Mouse (Mus musculus) cerebellum, postnatal 36 days (tissue): ENCODE measurements around the gene Ugt1a6b.
"Not testable (repeated sequence)": the region's sequence is repeated elsewhere in the genome, so short reads cannot be mapped to it uniquely, and the experiment has no call there.

ENCODE experiments used
- DNase-seq, 2 experiments: peaks; one replicate each; pipeline ENCODE4 v3.0.0; 2021 to 2022; ENCODE audit warnings: mixed read lengths in 2 of 2

The Ugt1a6b gene

DNA sequence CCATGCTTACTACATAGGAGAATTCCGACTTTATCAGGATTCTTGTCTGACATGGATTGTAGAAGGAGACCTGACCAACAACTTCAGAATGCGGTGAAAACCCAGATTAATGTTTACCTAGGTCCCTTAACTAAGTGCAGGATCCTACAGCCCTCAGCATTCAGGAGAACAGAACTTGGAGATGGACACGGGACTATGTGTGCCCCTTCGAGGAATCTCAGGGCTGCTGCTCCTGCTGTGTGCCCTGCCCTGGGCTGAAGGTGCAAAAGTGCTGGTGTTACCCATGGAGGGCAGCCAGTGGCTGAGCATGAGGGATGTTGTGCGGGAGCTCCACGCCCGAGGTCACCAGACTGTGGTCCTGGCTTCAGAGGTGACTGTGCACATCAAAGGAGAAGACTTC is 97.4 kb downstream of the Ugt1a6b start, which contains the start of gene Ugt1a2:
Gene Ugt1a2 (plus strand): TSS at position 146 of the 400 bp plus-strand sequence.
- no peak for DNase-seq

DNA sequence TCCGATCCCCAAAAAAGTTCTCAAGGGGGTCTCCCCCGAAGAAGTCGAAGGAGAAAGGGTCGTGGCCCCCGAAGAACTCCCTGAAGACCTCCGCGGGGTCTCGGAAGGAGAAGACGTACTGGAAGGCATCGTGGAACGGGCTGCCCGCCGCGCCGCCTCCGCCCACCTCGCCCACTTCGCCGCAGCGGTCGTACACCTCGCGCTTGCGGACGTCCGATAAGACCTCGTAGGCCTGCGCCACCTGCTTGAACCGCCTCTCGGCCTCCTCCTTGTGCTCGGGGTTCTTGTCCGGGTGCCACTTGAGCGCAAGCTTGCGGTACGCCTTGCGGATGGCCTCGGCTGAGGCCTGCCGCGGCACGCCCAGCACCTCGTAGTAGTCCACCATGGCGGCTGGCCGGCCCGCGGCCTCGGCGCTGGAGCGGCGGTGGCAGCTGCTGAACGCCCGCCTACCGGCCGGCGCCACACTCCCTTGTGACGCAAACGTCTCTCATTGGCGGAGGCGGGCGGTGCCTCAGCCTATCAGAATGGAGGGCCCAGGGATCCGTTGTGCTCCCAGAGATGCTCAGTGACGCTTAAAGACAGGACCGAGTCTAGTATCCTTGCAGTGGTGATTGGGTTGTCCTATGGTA is 102.4 kb downstream of the Ugt1a6b start, which contains the start of gene Dnajb3:
Gene Dnajb3 (minus strand): TSS at position 489 of the 629 bp plus-strand sequence.
- DNase-seq, result peak; percentile 84 to 87

DNA sequence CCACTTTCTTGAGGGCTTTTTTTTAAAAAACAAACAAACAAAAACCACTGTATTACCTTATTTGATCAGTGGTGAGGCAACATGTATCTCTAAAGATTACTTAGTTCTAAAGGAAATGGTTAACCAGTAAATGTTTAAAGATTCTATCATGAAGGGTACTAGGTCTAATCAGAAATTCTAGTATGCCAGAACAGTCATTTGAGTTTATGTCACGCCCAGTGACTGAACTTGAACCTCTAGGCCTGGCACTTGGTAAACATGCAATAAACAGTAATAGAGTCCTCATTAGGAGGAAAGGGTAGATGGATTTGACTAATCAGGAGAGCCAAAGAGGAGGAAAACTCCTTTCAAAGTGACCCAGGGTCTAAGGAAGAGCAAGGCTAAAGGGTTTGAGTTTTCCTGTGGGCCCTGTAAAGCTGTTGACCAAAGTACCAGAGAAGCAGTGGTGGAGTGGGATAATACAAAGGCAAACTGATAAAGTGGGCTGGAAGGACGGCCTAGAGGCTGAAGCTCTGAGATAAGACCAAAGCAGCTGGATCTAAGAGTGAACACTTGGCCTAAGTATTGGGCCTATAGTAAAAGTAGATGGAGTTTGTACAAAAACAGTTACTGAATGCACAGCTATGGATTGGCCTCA is 103.9 kb downstream of the Ugt1a6b start:
- DNase-seq, result no peak

DNA sequence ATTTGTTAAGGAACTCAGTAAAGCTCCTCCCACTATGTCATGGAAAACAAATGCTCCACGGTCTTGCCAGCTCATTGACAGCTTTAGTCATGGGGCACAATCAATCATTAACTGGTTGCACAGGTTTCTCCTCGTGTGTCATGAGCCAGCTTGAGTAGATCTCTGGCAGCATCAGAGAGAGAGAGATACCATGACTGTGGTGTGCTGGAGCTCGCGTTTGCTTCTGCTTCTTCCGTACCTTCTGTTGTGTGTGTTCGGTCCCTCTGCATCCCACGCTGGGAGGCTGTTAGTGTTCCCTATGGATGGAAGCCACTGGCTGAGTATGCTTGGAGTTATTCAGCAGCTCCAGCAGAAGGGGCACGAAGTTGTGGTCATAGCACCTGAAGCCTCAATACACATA is 108.8 kb downstream of the Ugt1a6b start, which contains the start of gene Ugt1a1:
Gene Ugt1a1 (plus strand): TSS at position 148 of the 400 bp plus-strand sequence.
- no peak for DNase-seq

DNA sequence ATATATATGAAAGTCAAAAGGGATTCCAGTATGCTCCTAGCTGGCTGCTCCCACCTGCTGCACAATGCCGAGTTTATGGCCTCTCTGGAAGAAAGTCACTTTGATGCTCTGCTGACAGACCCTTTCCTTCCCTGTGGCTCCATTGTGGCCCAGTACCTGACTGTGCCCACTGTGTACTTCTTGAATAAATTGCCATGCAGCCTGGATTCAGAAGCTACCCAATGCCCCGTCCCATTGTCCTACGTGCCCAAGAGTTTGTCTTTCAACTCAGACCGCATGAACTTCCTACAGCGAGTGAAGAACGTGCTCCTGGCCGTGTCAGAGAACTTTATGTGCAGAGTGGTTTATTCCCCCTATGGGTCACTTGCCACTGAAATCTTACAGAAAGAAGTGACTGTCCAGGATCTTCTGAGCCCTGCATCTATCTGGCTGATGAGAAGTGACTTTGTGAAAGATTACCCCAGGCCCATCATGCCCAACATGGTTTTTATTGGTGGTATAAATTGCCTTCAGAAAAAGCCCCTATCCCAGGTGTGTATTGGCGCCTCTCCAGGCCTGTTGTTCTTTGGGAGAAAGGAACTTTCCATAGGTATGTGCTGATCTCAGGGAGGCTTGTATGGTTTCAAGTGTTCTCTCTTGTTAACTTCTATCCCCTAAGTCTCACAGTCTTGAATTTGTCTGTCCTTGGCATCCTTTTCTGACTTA is 109.4 kb downstream of the Ugt1a6b start:
- no peak for DNase-seq

DNA sequence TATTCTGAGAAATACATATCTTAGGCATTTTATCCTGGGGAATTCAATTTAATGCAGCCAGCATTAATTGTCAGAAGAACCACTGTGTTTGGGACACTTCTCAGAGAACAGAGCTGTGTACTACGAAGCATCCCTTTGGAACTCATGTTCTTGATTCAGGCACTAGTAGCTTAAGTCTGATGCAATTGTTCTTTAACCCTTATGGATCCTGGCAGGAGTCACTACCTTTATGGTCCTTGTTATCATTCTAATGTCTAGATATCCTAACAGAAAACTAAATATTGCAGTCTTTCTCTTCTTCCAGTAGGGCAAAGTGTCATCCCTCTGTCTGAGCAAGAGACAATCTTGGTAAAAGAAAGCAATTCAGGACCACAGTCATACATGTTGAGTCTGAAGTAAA is 110.0 kb downstream of the Ugt1a6b start:
- no peak for DNase-seq

DNA sequence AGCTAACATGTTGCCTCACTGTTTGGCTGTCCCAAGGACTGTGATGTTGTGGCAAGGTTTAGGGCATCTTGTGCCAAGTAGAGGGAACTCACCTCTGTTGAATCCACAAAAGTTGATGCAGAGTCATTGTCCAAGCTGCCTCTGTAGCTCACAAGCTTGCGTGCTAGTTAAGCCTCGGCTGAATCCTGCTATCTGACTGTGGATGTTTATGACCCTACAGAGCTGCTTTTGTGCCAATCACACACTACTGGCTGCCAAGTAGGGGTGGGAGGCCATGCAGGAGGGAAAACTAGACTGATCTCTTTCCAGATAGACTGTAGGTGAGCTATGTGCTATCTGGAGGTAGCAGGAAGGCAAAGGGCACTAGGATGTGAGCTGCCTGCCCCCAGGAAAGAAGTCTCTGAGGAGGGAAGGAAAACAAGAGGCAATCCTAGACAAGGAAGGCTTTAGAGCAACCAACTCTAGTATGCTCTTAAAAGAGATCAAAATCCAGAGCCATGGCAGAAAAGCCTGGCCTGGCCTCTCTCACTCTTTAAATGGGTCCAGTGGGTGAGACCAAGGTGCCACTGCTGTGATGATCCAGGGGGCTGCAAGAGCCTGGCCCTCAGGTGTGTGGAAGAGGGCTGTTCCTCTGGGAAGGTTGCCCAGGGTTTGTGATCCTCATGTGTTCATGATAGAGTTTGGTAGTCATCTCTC is 110.9 kb downstream of the Ugt1a6b start:
- DNase-seq, result no peak

DNA sequence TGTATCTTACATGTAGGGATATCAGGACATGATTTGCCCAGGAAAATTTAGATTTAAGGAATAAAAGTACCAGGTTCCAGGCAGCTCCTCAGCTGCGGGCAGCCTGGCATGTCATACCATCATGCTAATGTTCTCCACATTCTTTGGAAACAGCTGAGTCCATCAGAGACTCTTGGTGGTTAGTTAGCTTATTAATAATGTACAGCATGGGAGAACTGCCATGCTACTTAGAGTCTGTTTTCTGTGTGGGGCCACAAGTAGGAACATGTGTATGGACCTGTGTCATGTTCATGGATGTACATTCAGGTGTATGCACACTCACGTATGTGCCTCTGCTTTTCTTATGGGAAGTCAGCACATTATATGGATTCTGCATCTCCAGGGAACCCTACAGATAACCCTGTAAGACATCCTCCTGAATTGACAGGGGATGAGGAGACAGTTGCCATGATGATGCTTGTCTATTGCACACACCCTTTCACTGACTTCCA is 111.5 kb downstream of the Ugt1a6b start:
- DNase-seq, result no peak

DNA sequence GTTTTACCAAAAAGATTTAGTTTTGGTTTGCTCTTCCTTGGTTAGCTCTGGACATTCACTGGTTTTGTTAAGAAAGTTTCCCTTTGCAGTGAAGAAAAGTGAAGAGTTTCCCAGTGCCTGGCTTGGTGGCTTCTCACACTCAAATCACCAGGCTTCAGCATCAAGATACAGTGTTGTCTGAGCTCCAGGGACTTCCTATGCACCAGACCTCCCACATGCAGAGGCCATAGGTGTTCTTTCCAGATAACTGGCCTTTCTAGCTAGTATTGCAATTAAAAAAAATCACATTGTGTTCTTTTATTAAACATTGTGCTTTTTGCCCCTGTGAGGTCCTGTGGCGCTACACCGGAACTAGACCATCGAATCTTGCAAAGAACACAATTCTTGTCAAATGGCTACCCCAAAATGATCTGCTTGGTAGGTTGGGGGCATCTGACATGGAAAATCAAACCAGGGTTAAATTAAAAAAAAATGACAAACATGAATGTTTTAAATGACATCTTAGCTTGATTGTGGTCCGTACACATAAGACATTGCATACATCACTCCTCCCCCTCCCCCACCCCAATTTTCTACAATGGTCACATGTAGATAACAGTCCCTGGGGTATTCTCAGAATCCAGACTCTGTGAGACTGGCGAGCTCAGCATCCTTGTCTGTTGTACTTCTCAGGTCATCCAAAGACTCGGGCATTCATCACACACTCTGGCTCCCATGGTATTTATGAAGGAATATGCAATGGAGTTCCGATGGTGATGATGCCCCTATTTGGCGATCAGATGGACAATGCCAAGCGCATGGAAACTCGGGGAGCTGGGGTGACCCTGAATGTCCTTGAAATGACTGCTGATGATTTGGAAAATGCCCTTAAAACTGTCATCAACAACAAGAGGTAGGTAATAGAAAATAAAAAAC is 112.7 kb downstream of the Ugt1a6b start:
- no peak for DNase-seq

DNA sequence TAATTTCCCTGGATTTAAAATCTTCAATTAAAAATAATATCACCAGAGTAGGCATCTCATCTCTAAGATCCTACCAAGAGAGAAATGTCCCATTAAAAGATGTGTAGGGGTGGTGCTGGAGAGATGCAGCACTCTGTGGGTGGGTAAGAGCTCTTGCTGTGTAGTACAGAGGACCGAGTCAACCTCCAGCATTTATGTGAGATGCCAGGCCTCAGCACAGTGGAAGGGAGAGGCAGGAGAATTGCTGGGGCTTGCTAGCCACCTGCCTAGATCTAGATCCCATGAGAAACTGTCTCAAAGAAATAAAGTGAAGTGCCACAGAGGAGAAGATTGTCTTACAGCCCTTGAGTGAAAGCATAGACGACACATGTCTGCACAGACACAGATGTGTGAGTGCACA is 113.5 kb downstream of the Ugt1a6b start:
- no peak for DNase-seq

DNA sequence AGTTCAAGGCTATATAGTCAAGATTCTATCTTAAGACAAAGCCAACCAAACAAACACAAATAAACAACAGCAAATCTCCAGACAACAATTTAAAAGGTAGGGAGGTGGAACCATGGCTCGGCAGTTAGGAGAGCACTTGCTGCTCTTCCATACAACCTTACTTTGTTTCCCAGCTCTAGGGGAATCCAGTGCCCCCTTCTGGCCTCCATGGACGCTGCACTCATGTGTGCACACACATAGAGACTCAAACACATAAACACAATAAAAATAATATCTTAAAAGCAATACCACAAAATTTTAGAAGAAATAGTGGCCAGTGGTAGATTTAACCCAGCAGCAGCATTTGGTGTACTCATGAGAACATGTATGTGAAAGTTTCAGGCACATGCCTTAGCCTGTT is 114.1 kb downstream of the Ugt1a6b start:
- DNase-seq, result no peak

DNA sequence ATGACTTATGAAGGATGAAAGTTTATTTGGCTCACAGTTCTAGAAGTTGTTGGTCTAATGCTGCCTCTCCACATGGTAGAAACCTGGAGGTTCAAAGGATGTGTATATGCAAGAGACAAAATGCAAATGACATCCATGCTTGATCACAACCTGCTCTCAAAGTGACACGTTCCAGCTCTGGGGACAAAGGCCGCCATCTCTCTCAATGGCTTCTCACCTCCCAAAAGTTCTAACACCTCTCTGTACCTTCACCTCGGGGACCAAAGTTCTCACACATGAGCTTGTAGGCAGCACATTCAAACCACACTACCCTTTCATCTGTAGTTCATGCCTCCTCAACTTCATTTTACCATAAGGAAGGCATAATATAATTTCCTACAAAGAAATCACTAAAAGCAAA is 114.5 kb downstream of the Ugt1a6b start:
- no peak for DNase-seq

DNA sequence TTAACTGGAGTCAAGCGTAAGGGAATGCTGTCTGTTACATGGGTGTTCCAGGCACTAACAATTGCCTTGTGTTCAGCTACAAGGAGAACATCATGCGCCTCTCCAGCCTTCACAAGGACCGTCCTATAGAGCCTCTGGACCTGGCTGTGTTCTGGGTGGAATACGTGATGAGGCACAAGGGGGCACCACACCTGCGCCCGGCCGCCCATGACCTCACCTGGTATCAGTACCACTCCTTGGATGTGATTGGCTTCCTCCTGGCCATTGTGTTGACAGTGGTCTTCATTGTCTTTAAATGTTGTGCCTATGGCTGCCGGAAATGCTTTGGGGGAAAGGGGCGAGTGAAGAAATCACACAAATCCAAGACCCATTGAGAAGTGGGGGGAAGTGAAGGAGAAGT is 115.0 kb downstream of the Ugt1a6b start:
- no peak for DNase-seq

DNA sequence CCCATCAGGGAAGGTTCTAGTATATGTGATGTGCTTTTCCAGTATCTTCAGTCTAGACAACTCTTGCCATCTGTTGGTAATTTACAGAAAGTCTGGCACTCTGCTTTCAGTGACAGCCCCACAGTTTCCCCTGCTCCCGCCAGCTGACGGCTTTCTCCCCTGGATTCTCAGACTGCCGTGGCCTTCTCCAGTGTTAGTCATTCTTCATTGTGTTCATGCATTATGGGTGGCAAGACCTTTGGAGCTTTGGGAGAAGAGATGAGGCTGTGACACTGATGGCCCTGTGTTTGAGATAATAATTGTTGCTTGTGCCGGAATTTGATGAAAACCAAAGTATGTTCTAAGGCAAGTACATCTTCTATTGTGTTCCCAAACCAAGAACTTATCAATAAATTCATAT is 115.5 kb downstream of the Ugt1a6b start:
- no peak for DNase-seq

DNA sequence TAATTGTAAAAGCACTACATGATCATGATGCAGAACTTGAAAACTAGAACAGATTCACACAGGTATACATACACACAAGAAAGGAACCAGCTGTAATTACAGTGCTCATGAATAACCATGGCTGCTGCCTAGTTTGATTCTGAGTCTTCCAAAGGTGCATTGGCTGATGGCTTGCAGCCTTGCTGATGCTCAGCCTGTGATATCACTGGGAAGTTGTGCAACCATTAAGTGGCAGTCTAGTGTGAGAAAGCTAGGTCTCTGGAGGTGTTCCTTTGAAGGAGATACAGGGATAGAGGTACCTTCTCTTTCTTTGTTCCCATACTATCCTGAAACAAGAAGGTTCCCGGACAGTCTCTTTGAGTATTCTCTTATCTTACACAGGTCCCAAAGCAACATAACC is 116.0 kb downstream of the Ugt1a6b start:
- no peak for DNase-seq

DNA sequence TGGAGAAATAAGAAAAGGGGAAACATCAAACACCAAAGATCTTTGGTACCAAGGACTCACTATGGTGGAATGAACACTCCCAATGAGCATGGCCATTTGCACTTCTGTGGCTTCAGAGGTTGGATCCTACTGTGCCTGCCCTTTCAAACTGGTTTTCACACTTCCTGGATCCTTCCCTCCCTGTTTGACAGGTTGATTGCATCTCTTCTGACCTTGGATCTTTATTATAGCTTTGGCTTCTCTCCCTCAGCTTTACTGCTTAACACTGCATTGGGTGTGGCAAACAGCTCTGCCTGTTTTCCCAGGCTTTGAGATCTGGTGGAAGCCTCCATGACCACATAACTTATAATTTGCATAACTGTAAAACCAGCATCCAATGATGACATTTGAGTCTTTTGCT is 117.3 kb downstream of the Ugt1a6b start:
- DNase-seq, result no peak

DNA sequence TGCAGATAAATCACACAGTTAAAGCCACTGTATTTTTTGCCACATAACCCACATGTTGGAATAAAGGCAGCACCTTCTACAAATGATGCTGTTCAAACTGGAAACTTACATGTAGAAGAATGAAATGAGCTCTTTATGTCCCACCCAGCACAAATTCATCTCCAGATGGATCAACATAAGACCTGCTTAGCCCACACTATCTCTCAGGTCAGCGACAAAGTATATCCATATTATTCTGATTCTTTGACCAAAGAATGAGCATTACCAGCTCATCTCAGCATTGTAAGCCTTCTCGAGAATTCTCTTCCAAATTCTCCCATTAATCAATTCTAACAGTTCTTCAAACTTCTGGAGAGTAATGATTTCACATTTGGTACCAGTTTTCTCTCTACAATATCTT is 119.2 kb downstream of the Ugt1a6b start:
- no peak for DNase-seq

DNA sequence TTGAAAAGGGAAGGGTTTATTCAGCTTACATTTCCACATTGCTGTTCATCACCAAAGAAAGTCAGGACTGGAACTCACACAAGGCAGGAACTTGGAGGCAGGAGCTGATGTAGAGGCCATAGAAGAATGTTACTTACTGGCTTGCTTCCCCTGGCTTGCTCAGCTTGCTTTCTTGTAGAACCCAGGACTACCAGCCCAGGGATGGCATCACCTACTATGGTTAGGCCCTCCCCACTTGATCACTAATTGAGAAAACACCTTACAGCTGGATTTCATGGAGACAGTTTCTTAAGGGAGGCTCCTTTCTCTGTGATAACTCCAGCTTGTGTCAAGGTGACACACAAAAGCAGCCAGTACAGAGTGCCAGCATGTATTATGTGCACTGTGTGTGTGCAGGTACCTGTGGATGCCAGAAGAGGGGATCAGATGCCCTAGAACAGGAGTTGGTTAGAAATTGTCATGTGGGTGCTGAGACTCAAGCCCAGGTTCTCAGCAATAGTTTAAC is 120.0 kb downstream of the Ugt1a6b start:
- not testable (repeated sequence) for DNase-seq

DNA sequence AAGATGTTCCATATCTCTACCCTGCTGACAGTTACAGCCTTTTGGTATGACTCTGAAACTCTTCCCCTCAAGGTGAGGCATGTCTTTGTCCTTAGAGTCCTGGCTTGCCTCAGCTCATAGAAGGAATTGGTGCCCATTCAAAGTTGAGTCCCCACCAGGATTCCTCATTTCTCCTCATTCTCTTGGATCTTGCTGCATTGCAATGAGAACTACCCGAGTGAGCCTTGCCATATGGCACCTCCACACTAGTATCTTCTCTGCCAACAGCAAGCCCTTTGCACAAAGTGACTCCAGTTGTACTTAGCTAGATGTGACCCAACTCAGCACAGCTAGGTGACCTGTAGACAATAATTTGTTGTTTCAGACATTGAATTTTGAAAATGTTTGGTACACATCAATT is 120.5 kb downstream of the Ugt1a6b start:
- DNase-seq, result no peak

DNA sequence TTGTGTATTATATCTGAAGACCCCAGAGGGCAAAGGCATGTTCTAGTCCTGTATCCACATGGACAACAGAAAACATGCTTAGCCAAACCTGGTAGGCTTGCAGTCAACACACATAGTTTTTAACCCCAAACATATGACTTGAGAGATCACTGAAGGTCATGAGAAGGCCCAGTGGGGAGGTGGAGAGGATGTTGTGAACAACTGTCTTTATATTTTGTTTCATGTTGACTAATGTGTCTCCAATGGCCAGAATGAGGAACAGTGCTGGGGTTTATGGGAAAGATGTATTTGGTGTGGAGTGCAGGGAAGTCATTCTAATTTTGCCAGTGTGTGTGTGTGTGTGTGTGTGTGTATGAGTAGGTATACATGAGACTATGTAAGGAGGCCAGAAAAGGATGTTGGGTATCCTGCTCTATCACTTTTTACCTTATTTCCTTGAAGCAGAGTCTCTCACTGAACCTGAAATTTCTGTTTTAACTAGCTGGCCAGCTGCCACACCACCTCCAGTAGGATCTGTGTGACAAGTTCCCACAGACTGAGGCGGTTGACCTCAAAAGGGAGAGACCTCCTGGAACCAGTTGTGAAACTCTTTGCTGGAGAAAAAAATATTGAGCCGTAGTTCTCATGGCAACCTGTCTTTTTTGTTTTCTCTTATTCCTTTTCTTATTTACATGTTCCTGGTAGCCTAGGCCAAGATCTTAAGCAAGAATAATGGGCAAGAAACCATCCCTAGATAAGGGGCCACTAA is 121.2 kb downstream of the Ugt1a6b start:
- DNase-seq, result no peak

DNA sequence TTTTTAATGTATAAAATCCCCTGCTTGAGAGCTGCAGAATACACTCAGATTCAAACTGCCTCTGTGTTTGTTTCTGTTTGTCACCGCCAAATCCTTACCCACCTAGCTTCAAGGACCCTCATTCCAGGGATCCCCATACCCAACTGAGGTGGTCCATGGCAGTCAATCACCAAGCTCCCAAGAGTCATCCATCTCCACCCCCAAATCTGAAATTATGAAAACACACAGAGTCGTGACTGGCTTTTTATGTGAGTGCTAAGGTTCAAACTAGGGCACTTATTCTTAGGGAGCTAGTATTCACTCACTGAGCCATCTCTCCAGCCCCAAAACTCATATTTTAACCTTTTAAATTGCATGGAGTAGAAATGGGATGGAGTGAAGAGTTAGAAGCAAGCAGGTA is 122.2 kb downstream of the Ugt1a6b start:
- not testable (repeated sequence) for DNase-seq
